10 mouse cellular contexts compared by ENCODE assay signal in the genomic region with DNA sequence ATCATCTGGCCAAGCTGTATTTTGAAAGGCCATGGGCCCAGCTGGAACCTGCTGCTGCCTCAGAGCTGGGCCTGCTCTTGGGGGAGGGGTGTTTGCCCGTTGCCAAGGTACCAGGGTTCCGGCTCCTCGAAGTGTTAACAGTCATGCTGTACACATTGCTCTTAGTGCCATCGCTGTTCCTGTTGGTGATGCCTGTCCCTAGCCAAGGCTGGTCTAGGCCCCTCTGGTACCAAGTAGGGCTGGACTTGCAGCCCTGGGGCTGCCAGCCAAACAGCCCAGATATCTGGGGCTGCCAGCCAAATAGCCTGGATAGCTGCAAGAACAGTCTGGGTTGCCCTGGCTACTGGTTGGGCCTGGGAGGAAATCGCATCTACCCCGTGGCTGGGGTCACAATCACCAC. TPM values are rescaled to one million over a fixed set of nuclear protein-coding genes. Genes with fewer than 3 reads are reported as not detected.
DNase-seq lines count a peak whose midpoint lies in the region; ATAC-seq and TF ChIP-seq lines count a peak whose summit lies in the region.
"Had no signal": no experiment of that assay in that cellular context is flagged by ENCODE, and none has a peak within 500 bp of the region (broad histone marks: within the 10 kb centered on the region; RNA-seq: fewer than 3 reads in every experiment).

A gene (plus strand): TSS at position 129 of the 400 bp plus-strand sequence.

- no peak within 1 kb of the TSS for H3K4me2 ChIP-seq in neural tube, embryonic 12.5 days (replicated peaks)
- no peak within 1 kb of the TSS for H3K4me2 ChIP-seq in kidney, embryonic 14.5 days (replicated peaks; ENCODE audit: low read depth, low read length)

- no peak within 1 kb of the TSS for H3K27ac ChIP-seq in neural tube, embryonic 12.5 days
- H3K27ac ChIP-seq in small intestine, adult 2 months (ENCODE audit: insufficient read depth, low read depth, low read length): no peak within 1 kb of the TSS
- H3K27ac ChIP-seq in kidney, adult 2 months (ENCODE audit: insufficient read depth, low read depth, low read length): no peak within 1 kb of the TSS
- no peak within 1 kb of the TSS for H3K27ac ChIP-seq in kidney, embryonic 14.5 days (ENCODE audit: low read depth, low read length)

- H3K4me3 ChIP-seq in neural tube, embryonic 12.5 days: no peak within 1 kb of the TSS
- no peak within 1 kb of the TSS for H3K4me3 ChIP-seq in small intestine, adult 2 months (ENCODE audit: low read depth, low read length)
- no peak within 1 kb of the TSS for H3K4me3 ChIP-seq in kidney, adult 2 months (ENCODE audit: insufficient read depth, low read depth, low read length)
- no peak within 1 kb of the TSS for H3K4me3 ChIP-seq in kidney, embryonic 14.5 days (ENCODE audit: low read length)
- H3K4me3 ChIP-seq: erythroblast, embryonic 14.5 days had no signal

- peak; percentile 33; the same call in 1 of the 2 replicates for ATAC-seq in neural tube, embryonic 12.5 days (ENCODE audit: low FRiP score, low read depth)
- no peak for ATAC-seq in kidney, embryonic 14.5 days (ENCODE audit: low FRiP score, low TSS enrichment)

- H3K36me3 ChIP-seq in neural tube, embryonic 12.5 days: no peaks in the 10 kb centered on the region
- H3K36me3 ChIP-seq in small intestine, adult 2 months (ENCODE audit: control insufficient read depth, insufficient read depth, low read length): peaks cover 24% of the 10 kb centered on the region
- no peaks in the 10 kb centered on the region for H3K36me3 ChIP-seq in kidney, adult 2 months (ENCODE audit: control insufficient read depth, insufficient read depth, low read length)
- no peaks in the 10 kb centered on the region for H3K36me3 ChIP-seq in kidney, embryonic 14.5 days (ENCODE audit: control insufficient read depth, insufficient read depth, low read length)

- no peak for TF ChIP-seq POLR2A in small intestine, adult 2 months (IDR thresholded peaks at IDR 0.05; ENCODE audit: low read depth, low read length)
- no peak for TF ChIP-seq POLR2A in kidney, adult 2 months (IDR thresholded peaks at IDR 0.05; ENCODE audit: low read depth, low read length)

- no peaks in the 10 kb centered on the region for H3K9me3 ChIP-seq in neural tube, embryonic 12.5 days
- H3K9me3 ChIP-seq in kidney, embryonic 14.5 days (ENCODE audit: control insufficient read depth, low read length): no peaks in the 10 kb centered on the region

- no peak within 1 kb of the TSS for H3K9ac ChIP-seq in neural tube, embryonic 12.5 days
- no peak within 1 kb of the TSS for H3K9ac ChIP-seq in kidney, embryonic 14.5 days (ENCODE audit: low read depth, low read length)

- H3K4me1 ChIP-seq in neural tube, embryonic 12.5 days: 0 out of 2 replicates have a peak, but pooled peaks cover 6% of the 10 kb centered on the region
- no peaks in the 10 kb centered on the region for H3K4me1 ChIP-seq in small intestine, adult 2 months (ENCODE audit: control insufficient read depth, insufficient read depth, insufficient read length, low read length)
- no peaks in the 10 kb centered on the region; the same call in 1 of the 2 replicates for H3K4me1 ChIP-seq in kidney, adult 2 months (ENCODE audit: control insufficient read depth, insufficient read depth, low read length)
- no peaks in the 10 kb centered on the region for H3K4me1 ChIP-seq in kidney, embryonic 14.5 days (ENCODE audit: control insufficient read depth, insufficient read depth, low read length)

- H3K27me3 ChIP-seq in neural tube, embryonic 12.5 days (replicated peaks): no peaks in the 10 kb centered on the region
- H3K27me3 ChIP-seq in small intestine, adult 2 months (ENCODE audit: control insufficient read depth, insufficient read depth, low read length): no peaks in the 10 kb centered on the region
- no peaks in the 10 kb centered on the region for H3K27me3 ChIP-seq in kidney, adult 2 months (replicated peaks; ENCODE audit: control insufficient read depth, insufficient read depth, low read length)
- no peaks in the 10 kb centered on the region for H3K27me3 ChIP-seq in kidney, embryonic 14.5 days (ENCODE audit: control insufficient read depth, insufficient read depth, low read length)

- TF ChIP-seq CTCF in small intestine, adult 2 months (IDR thresholded peaks at IDR 0.05; ENCODE audit: extremely low read depth, insufficient read length, insufficient replicate concordance, low read depth, low read length): no peak
- TF ChIP-seq CTCF in kidney, adult 2 months (conservative IDR thresholded peaks at IDR 0.05; ENCODE audit: insufficient read depth, insufficient read length, low read depth, low read length): no peak

- WGBS in neural tube, embryonic 12.5 days: 75% methylated on average over 6 of the region's 6 CpGs
- 62% methylated on average over 6 of the region's 6 CpGs for WGBS in small intestine, adult 2 months
- 79% methylated on average over 6 of the region's 6 CpGs for WGBS in kidney, adult 2 months
- WGBS in kidney, embryonic 14.5 days: 77% methylated on average over 6 of the region's 6 CpGs

- DNase-seq in adrenal gland, postnatal 10 days: peak; percentile 52
- DNase-seq in adrenal gland, adult (ENCODE audit: inconsistent age in 2 of 2, low spot score in 1 of 2): no peak
- DNase-seq in neural tube, embryonic 10.5 days (ENCODE audit: extremely low spot score, low spot score): no peak
- peak; percentile 15 to 73 for DNase-seq in left cerebral cortex, adult 8-10 months (ENCODE audit: low spot score in 2 of 2)
- no peak for DNase-seq in kidney, adult 2 months

RNA-seq across cellular contexts. Expression of the gene that starts here (rescaled TPM):
- total RNA-seq in adrenal gland, postnatal 10 days (2021): not detected
- not detected in 2 replicates for polyA plus RNA-seq in neural tube, embryonic 12.5 days (2016; fragmentation: Nextera tagmentation; extraction: Ambion mirVana)
- total RNA-seq in left cerebral cortex, adult 8-10 months (2022): under 1 TPM in 2 of 4 experiments, not detected in 2; 0.37 to 0.61 TPM
- polyA plus RNA-seq in small intestine, adult 2 months (2012; rRNA removed): 33.6 and 39.0 TPM in 2 replicates
- polyA plus RNA-seq in kidney, adult 2 months (2012; rRNA removed): 0.08 TPM in 1 of 2 replicates, not detected in the other
- not detected in 2 replicates for polyA plus RNA-seq in kidney, embryonic 14.5 days (2014; fragmentation: Nextera tagmentation; extraction: Ambion mirVana)
- total RNA-seq: left cerebral cortex, adult 18-20 months had no signal
- polyA plus RNA-seq: erythroblast, embryonic 14.5 days had no signal

Comparison
In these comparisons a context has a peak if more than half of its experiments do, and no peak if none do; other contexts are left out.
1. RNA of the gene that starts here (polyA plus RNA-seq): 33.6 to 39.0 TPM in small intestine, adult 2 months; not detected in neural tube, embryonic 12.5 days, 0.08 TPM in kidney, adult 2 months and not detected in kidney, embryonic 14.5 days; every median in the first group is over 10 times any median in the second.
2. Peak in DNase-seq in adrenal gland, postnatal 10 days; RNA of the gene not detected or under 1 TPM.
3. Peak in ATAC-seq in neural tube, embryonic 12.5 days; RNA of the gene not detected or under 1 TPM.
4. Peak in DNase-seq in left cerebral cortex, adult 8-10 months; RNA of the gene not detected or under 1 TPM.